Comparison of ENCODE assay signal across 8 mouse cellular contexts in the genomic region with DNA sequence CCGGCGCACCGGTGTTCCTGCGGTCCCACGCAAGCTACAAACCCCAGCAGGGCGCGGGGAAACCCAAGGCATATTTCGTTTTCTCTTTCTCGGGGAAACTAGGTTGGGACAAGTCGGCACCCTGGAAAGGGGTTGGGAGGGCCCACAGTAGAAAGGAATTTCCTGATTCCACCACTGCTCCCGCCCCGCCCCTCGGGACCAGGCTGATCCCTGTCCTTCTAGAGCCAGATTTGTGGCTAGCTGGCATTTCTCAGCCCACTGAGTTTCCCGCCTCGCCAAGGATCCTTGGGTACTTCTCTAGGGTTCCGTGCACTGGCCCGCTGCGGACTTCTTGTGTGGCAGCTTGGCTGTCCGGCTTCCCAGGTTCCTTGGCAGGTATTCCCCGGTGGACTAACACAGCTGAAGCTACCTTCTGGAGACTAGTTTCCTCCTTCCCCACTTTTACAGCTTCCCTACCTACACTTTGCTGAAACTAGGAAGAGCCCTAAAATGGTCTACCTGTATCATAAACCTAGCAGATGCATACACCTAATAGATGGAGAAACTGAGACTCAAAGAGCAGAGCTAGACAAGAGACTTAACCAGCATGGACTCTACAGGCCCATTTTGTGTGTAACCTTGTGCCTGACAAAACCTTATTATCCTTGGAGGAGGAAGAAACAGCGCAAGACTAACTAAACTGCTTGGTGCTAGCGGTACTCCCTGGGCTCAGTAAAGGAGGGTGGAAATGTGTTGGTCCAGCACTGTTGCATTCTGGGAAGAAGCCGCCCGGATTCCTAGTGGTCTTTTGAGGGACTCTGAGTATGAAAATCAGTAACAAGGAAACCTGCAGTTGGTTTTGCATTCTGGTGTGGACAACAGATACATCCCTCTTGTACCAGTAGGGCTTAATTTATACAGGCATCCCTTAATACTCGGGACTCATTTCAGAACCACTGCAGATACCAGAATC. TPM values are rescaled to one million over a fixed set of nuclear protein-coding genes. Genes with fewer than 3 reads are reported as not detected.
DNase-seq lines count a peak whose midpoint lies in the region; ATAC-seq and TF ChIP-seq lines count a peak whose summit lies in the region.

No protein-coding gene starts in this region.

- peak; percentile 28 for DNase-seq in 416B (ENCODE audit: low read depth)
- DNase-seq in kidney, postnatal 36 days: peak; percentile 68 to 83
- peak; percentile 33 for DNase-seq in midbrain, embryonic 10.5 days (ENCODE audit: low spot score)
- no peak for DNase-seq in layer of hippocampus, adult 9-10 months (ENCODE audit: low spot score)
- DNase-seq in thymus, postnatal 14 days: no peak
- DNase-seq in spleen, postnatal 10 days (ENCODE audit: low spot score in 2 of 2): no peak

- H3K4me1 ChIP-seq in E14TG2a.4 (replicated peaks; ENCODE audit: low read depth, low read length): peaks cover 46% of the 10 kb centered on the region
- peaks cover 23% of the 10 kb centered on the region for H3K4me1 ChIP-seq in forebrain, embryonic 13.5 days
- H3K4me1 ChIP-seq in midbrain, embryonic 10.5 days: peaks cover 42% of the 10 kb centered on the region

- peak overlapping the region; percentile 96 for H3K4me3 ChIP-seq in E14TG2a.4 (replicated peaks; ENCODE audit: low read length)
- peak overlapping the region; percentile 71 for H3K4me3 ChIP-seq in forebrain, embryonic 13.5 days
- peak overlapping the region; percentile 87 for H3K4me3 ChIP-seq in midbrain, embryonic 10.5 days

- peak overlapping the region; percentile 92 for H3K4me2 ChIP-seq in forebrain, embryonic 13.5 days

- TF ChIP-seq CTCF in E14TG2a.4 (conservative IDR thresholded peaks at IDR 0.05; ENCODE audit: low read length): no peak

- 10% methylated on average over 25 of the region's 25 CpGs for WGBS in forebrain, embryonic 13.5 days
- WGBS in midbrain, embryonic 10.5 days: 12% methylated on average over 25 of the region's 25 CpGs

- peaks cover 13% of the 10 kb centered on the region; the same call in 1 of the 2 replicates for H3K36me3 ChIP-seq in E14TG2a.4 (ENCODE audit: insufficient read depth, low read length)
- H3K36me3 ChIP-seq in forebrain, embryonic 13.5 days (ENCODE audit: poor library complexity, severe bottlenecking): no peaks in the 10 kb centered on the region
- H3K36me3 ChIP-seq in midbrain, embryonic 10.5 days: no peaks in the 10 kb centered on the region

- H3K9me3 ChIP-seq in E14TG2a.4 (ENCODE audit: low read length): no peaks in the 10 kb centered on the region
- H3K9me3 ChIP-seq in forebrain, embryonic 13.5 days (replicated peaks): no peaks in the 10 kb centered on the region
- H3K9me3 ChIP-seq in midbrain, embryonic 10.5 days (replicated peaks): no peaks in the 10 kb centered on the region

- H3K27me3 ChIP-seq in E14TG2a.4 (ENCODE audit: insufficient read depth, low read length): no peaks in the 10 kb centered on the region
- no peaks in the 10 kb centered on the region for H3K27me3 ChIP-seq in forebrain, embryonic 13.5 days
- peaks cover 7% of the 10 kb centered on the region for H3K27me3 ChIP-seq in midbrain, embryonic 10.5 days (ENCODE audit: low read depth, poor library complexity, severe bottlenecking)

- H3K27ac ChIP-seq in forebrain, embryonic 13.5 days: peak overlapping the region; percentile 91
- peak overlapping the region; percentile 95 for H3K27ac ChIP-seq in midbrain, embryonic 10.5 days (replicated peaks)

- peak overlapping the region; percentile 81 for H3K9ac ChIP-seq in forebrain, embryonic 13.5 days

- ATAC-seq in forebrain, embryonic 13.5 days: peak; percentile 8

RNA-seq across cellular contexts. Expression of gene Actn1, which starts 0.8 kb away (rescaled TPM):
- 9.3 and 9.9 TPM in 2 replicates for polyA plus RNA-seq in forebrain, embryonic 13.5 days (2015; fragmentation: Nextera tagmentation; extraction: Ambion mirVana)
- 23.1 and 24.9 TPM in 2 replicates for polyA plus RNA-seq in midbrain, embryonic 10.5 days (2016; fragmentation: Nextera tagmentation; extraction: Ambion mirVana)

Comparison
In these comparisons a context has a peak if more than half of its experiments do, and no peak if none do; other contexts are left out.
1. DNase-seq: peak in 416B (single experiment), kidney, postnatal 36 days (2 of 2) and midbrain, embryonic 10.5 days (single experiment); none in layer of hippocampus, adult 9-10 months (single experiment), thymus, postnatal 14 days (single experiment) and spleen, postnatal 10 days (0 of 2).
2. Peak in every context shown above with its lines, with median percentiles within 50 percentile points of each other: H3K4me3 ChIP-seq.